ENCODE assay signal across 8 mouse cellular contexts in the genomic region with DNA sequence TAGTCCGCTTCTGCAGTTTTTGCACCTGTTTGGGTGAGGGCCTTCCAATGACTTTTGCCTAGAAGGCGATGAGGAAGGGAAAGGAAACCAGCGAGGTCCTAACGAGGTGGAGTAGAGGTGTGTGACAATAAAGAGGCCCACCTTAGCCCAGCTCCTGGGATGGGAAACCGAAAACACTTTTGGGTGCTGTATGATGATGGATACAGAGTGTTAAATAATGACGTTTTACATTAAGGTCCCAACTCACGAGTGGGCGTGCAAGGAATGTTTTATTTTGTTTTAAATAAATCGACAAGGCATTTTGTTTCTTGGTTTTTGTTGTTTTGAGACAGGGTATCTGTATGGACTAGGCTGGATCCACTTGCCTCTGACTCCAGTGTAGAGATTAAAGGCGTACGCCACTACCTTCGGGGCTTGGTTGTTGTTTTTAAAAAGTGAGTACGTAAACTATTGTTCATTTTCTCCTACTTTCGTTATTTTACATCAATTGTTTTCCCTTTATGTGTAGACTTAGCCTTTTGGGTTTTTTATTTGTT. TPM values are rescaled to one million over a fixed set of nuclear protein-coding genes. Genes with fewer than 3 reads are reported as not detected.
DNase-seq lines count a peak whose midpoint lies in the region; ATAC-seq and TF ChIP-seq lines count a peak whose summit lies in the region.

No protein-coding gene starts in this region.

- peak overlapping the region; percentile 90 for H3K4me3 ChIP-seq in gastrocnemius, adult 2 months
- H3K4me3 ChIP-seq in CH12.LX (replicated peaks in 1 of 3; ENCODE audit: low read depth in 2 of 3, low read length in 2 of 3, poor library complexity in 1 of 3): peak overlapping the region; percentile 66 to 84 (median 78)
- H3K4me3 ChIP-seq in forebrain, embryonic 14.5 days (ENCODE audit: low read depth, low read length): peak overlapping the region; percentile 54
- peak overlapping the region; percentile 76 for H3K4me3 ChIP-seq in liver, embryonic 16.5 days (ENCODE audit: low read depth, low read length)

- H3K4me1 ChIP-seq in CH12.LX (ENCODE audit: control insufficient read depth in 1 of 2, insufficient read depth in 2 of 2): peaks cover 5 to 26% of the 10 kb centered on the region in 2 experiments; a peak in 3 of 4 replicates
- peaks cover 9% of the 10 kb centered on the region; the same call in 1 of the 2 replicates for H3K4me1 ChIP-seq in forebrain, embryonic 14.5 days (ENCODE audit: control insufficient read depth, insufficient read depth, low read length)
- peaks cover 13% of the 10 kb centered on the region for H3K4me1 ChIP-seq in liver, embryonic 16.5 days (ENCODE audit: control insufficient read depth, low read depth, low read length)

- peak overlapping the region; percentile 68; the same call in 1 of the 2 replicates for H3K9ac ChIP-seq in CH12.LX (ENCODE audit: insufficient read depth, low read depth)
- H3K9ac ChIP-seq in forebrain, embryonic 14.5 days (ENCODE audit: low read length): peak overlapping the region; percentile 67
- peak overlapping the region; percentile 26; the same call in 1 of the 2 replicates for H3K9ac ChIP-seq in liver, embryonic 16.5 days (ENCODE audit: low read depth, low read length)

- TF ChIP-seq RAD21 in CH12.LX (IDR thresholded peaks at IDR 0.05; ENCODE audit: low read depth, low read length): no peak

- in situ Hi-C loops in CH12.LX (cut with MboI; ENCODE audit: low pct_ligation_motif_present, low pct_unique_long_range_greater_than_20kb, low sequenced_read_pairs): no loop called here

- WGBS in forebrain, embryonic 14.5 days: 47% methylated on average over 14 of the region's 14 CpGs
- WGBS in liver, embryonic 16.5 days (ENCODE audit: insufficient replicate concordance): 39% methylated on average over 14 of the region's 14 CpGs

- intact Hi-C loops in gastrocnemius, adult 2 months (cut with DNase I): no loop called here

- peak overlapping the region; percentile 91 for H3K27ac ChIP-seq in gastrocnemius, adult 2 months
- H3K27ac ChIP-seq in CH12.LX (ENCODE audit: insufficient read depth, low read depth): no peak overlapping the region
- 0 out of 2 replicates have a peak overlapping the region, but pooled peaks have one; percentile 86 for H3K27ac ChIP-seq in forebrain, embryonic 14.5 days (ENCODE audit: low read depth, low read length)
- H3K27ac ChIP-seq in liver, embryonic 16.5 days (ENCODE audit: low read length): no peak overlapping the region

- ATAC-seq in forebrain, embryonic 14.5 days: peak; percentile 19
- no peak for ATAC-seq in liver, embryonic 16.5 days (ENCODE audit: low read depth)
- ATAC-seq in erythroid progenitor cell, adult 5-6 weeks (replicated peaks; ENCODE audit: low FRiP score, poor library complexity, severe bottlenecking): no peak; the same call in 1 of the 2 replicates

- peak overlapping the region; percentile 82 for H3K4me2 ChIP-seq in CH12.LX (ENCODE audit: insufficient read depth, low read depth, poor library complexity, severe bottlenecking)
- H3K4me2 ChIP-seq in forebrain, embryonic 14.5 days (ENCODE audit: low read length): peak overlapping the region; percentile 86
- H3K4me2 ChIP-seq in liver, embryonic 16.5 days (ENCODE audit: low read depth, low read length): peak overlapping the region; percentile 94

- TF ChIP-seq POLR2A in CH12.LX (IDR thresholded peaks at IDR 0.05; ENCODE audit: low read depth, low read length): peak; percentile 47

- TF ChIP-seq CTCF in gastrocnemius, adult 2 months (IDR thresholded peaks at IDR 0.05): no peak
- no peak for TF ChIP-seq CTCF in CH12.LX (conservative IDR thresholded peaks at IDR 0.05 in 1 of 2, IDR thresholded peaks at IDR 0.05 in 1 of 2; ENCODE audit: low read depth in 2 of 2, low read length in 2 of 2)

- H3K9me3 ChIP-seq in CH12.LX (replicated peaks; ENCODE audit: low read length): no peaks in the 10 kb centered on the region
- no peaks in the 10 kb centered on the region for H3K9me3 ChIP-seq in forebrain, embryonic 14.5 days (replicated peaks; ENCODE audit: control insufficient read depth, low read length)
- no peaks in the 10 kb centered on the region for H3K9me3 ChIP-seq in liver, embryonic 16.5 days (replicated peaks; ENCODE audit: control insufficient read depth, low read length)

- no peak for DNase-seq in gastrocnemius, adult 2 months
- no peak for DNase-seq in gastrocnemius, adult 8-10 months (ENCODE audit: low spot score in 2 of 2)
- DNase-seq in CH12.LX (ENCODE audit: extremely low read depth): no peak
- no peak for DNase-seq in forebrain, embryonic 14.5 days (ENCODE audit: low spot score)
- no peak for DNase-seq in embryo, embryonic 9.5 days (ENCODE audit: extremely low spot score)
- DNase-seq in retina, embryonic 14.5 days (ENCODE audit: low spot score): no peak

- H3K27me3 ChIP-seq in CH12.LX (replicated peaks): no peaks in the 10 kb centered on the region
- H3K27me3 ChIP-seq in forebrain, embryonic 14.5 days (replicated peaks; ENCODE audit: control insufficient read depth, insufficient read depth, low read length): no peaks in the 10 kb centered on the region
- no peaks in the 10 kb centered on the region for H3K27me3 ChIP-seq in liver, embryonic 16.5 days (ENCODE audit: control insufficient read depth, insufficient read depth, low read depth, low read length)

- peaks cover 0 to 11% of the 10 kb centered on the region in 2 experiments for H3K36me3 ChIP-seq in CH12.LX (replicated peaks in 1 of 2; ENCODE audit: control insufficient read depth in 1 of 2, insufficient read depth in 1 of 2, low read length in 1 of 2)
- no peaks in the 10 kb centered on the region; the same call in 1 of the 2 replicates for H3K36me3 ChIP-seq in forebrain, embryonic 14.5 days (ENCODE audit: control insufficient read depth, insufficient read depth, low read length)
- H3K36me3 ChIP-seq in liver, embryonic 16.5 days (ENCODE audit: control insufficient read depth, insufficient read depth): no peaks in the 10 kb centered on the region

- dilution Hi-C loops in CH12.LX (cut with MboI; ENCODE audit: extremely low pct_ligation_motif_present, extremely low pct_unique_long_range_greater_than_20kb, low sequenced_read_pairs): no loop called here

- TF ChIP-seq EP300 in CH12.LX (IDR thresholded peaks at IDR 0.05; ENCODE audit: low read length): no peak

- peaks cover 8% of the 10 kb centered on the region for H3K79me2 ChIP-seq in CH12.LX (replicated peaks; ENCODE audit: control insufficient read depth, extremely low read depth, insufficient read depth, poor library complexity, severe bottlenecking)

RNA-seq across cellular contexts. Expression of gene Dcps, which starts 0.3 kb away (rescaled TPM):
- 1 to 10 TPM; 7.7 to 8.4 TPM for total RNA-seq in gastrocnemius, adult 2 months (2021)
- total RNA-seq in gastrocnemius, adult 8-10 months (2022): 1 to 10 TPM; 7.0 to 9.5 (median 8.7) TPM
- total RNA-seq in CH12.LX (2012; rRNA removed): 64.3 and 70.1 TPM in 2 replicates
- 113 TPM in 2 replicates for total RNA-seq in CH12.LX (2014; rRNA removed)
- polyA plus RNA-seq in CH12.LX (2012; ENCODE audit: insufficient read length, low read depth): 94.3 and 102 TPM in 2 replicates
- 93.2 and 94.8 TPM in 2 replicates for polyA plus RNA-seq in forebrain, embryonic 14.5 days (2014; fragmentation: Nextera tagmentation; extraction: Ambion mirVana)
- polyA plus RNA-seq in liver, embryonic 16.5 days (2015; fragmentation: Nextera tagmentation; extraction: Ambion mirVana): 43.4 and 44.2 TPM in 2 replicates
- total RNA-seq in erythroid progenitor cell, adult 5-6 weeks (2015; ENCODE audit: low replicate concordance): 5.4 and 17.3 TPM in 2 replicates
- total RNA-seq in erythroid progenitor cell, adult 5-6 weeks (2017; ENCODE audit: low replicate concordance): 10.3 and 18.7 TPM in 2 replicates

RNA-seq across cellular contexts. Expression of gene Srpr, which starts 23.8 kb away (rescaled TPM):
- total RNA-seq in gastrocnemius, adult 2 months (2021): 100 to 1,000 TPM; 222 to 262 TPM
- 100 to 1,000 TPM; 236 to 272 (median 254) TPM for total RNA-seq in gastrocnemius, adult 8-10 months (2022)
- total RNA-seq in CH12.LX (2012; rRNA removed): 40.1 and 50.7 TPM in 2 replicates
- total RNA-seq in CH12.LX (2014; rRNA removed): 33.0 and 38.2 TPM in 2 replicates
- polyA plus RNA-seq in CH12.LX (2012; ENCODE audit: insufficient read length, low read depth): 95.0 and 99.2 TPM in 2 replicates
- 55.1 and 59.0 TPM in 2 replicates for polyA plus RNA-seq in forebrain, embryonic 14.5 days (2014; fragmentation: Nextera tagmentation; extraction: Ambion mirVana)
- polyA plus RNA-seq in liver, embryonic 16.5 days (2015; fragmentation: Nextera tagmentation; extraction: Ambion mirVana): 48.2 and 51.5 TPM in 2 replicates
- 34.2 and 48.6 TPM in 2 replicates for total RNA-seq in erythroid progenitor cell, adult 5-6 weeks (2015; ENCODE audit: low replicate concordance)
- total RNA-seq in erythroid progenitor cell, adult 5-6 weeks (2017; ENCODE audit: low replicate concordance): 32.9 and 66.9 TPM in 2 replicates

RNA-seq across cellular contexts. Expression of gene Tirap, which starts 23.9 kb away (rescaled TPM):
- 10 to 100 TPM; 29.1 to 42.0 TPM for total RNA-seq in gastrocnemius, adult 2 months (2021)
- total RNA-seq in gastrocnemius, adult 8-10 months (2022): 10 to 100 TPM; 28.0 to 30.7 (median 29.9) TPM
- 10.5 and 11.8 TPM in 2 replicates for total RNA-seq in CH12.LX (2012; rRNA removed)
- 14.2 and 18.0 TPM in 2 replicates for total RNA-seq in CH12.LX (2014; rRNA removed)
- polyA plus RNA-seq in CH12.LX (2012; ENCODE audit: insufficient read length, low read depth): 15.6 and 18.7 TPM in 2 replicates
- polyA plus RNA-seq in forebrain, embryonic 14.5 days (2014; fragmentation: Nextera tagmentation; extraction: Ambion mirVana): 3.5 and 3.7 TPM in 2 replicates
- 7.2 and 8.5 TPM in 2 replicates for polyA plus RNA-seq in liver, embryonic 16.5 days (2015; fragmentation: Nextera tagmentation; extraction: Ambion mirVana)
- total RNA-seq in erythroid progenitor cell, adult 5-6 weeks (2015; ENCODE audit: low replicate concordance): 2.5 and 4.0 TPM in 2 replicates
- 0.83 and 1.2 TPM in 2 replicates for total RNA-seq in erythroid progenitor cell, adult 5-6 weeks (2017; ENCODE audit: low replicate concordance)

RNA-seq across cellular contexts. Expression of gene Foxred1, which starts 34.7 kb away (rescaled TPM):
- total RNA-seq in gastrocnemius, adult 2 months (2021): 10 to 100 TPM; 17.6 to 20.3 TPM
- 10 to 100 TPM; 15.7 to 18.4 (median 17.5) TPM for total RNA-seq in gastrocnemius, adult 8-10 months (2022)
- total RNA-seq in CH12.LX (2012; rRNA removed): 31.1 and 40.3 TPM in 2 replicates
- 69.1 and 70.0 TPM in 2 replicates for total RNA-seq in CH12.LX (2014; rRNA removed)
- polyA plus RNA-seq in CH12.LX (2012; ENCODE audit: insufficient read length, low read depth): 40.3 and 42.6 TPM in 2 replicates
- 24.9 and 27.8 TPM in 2 replicates for polyA plus RNA-seq in forebrain, embryonic 14.5 days (2014; fragmentation: Nextera tagmentation; extraction: Ambion mirVana)
- polyA plus RNA-seq in liver, embryonic 16.5 days (2015; fragmentation: Nextera tagmentation; extraction: Ambion mirVana): 20.2 and 20.5 TPM in 2 replicates
- 3.8 and 4.3 TPM in 2 replicates for total RNA-seq in erythroid progenitor cell, adult 5-6 weeks (2015; ENCODE audit: low replicate concordance)
- total RNA-seq in erythroid progenitor cell, adult 5-6 weeks (2017; ENCODE audit: low replicate concordance): 9.4 and 10.4 TPM in 2 replicates

RNA-seq across cellular contexts. Expression of gene St3gal4, which starts 57.1 kb away (rescaled TPM):
- total RNA-seq in gastrocnemius, adult 2 months (2021): 1 to 10 TPM; 4.2 to 4.3 TPM
- total RNA-seq in gastrocnemius, adult 8-10 months (2022): 1 to 10 TPM; 3.5 to 5.7 (median 4.4) TPM
- total RNA-seq in CH12.LX (2012; rRNA removed): 6.2 and 7.1 TPM in 2 replicates
- 8.8 and 10.8 TPM in 2 replicates for total RNA-seq in CH12.LX (2014; rRNA removed)
- polyA plus RNA-seq in CH12.LX (2012; ENCODE audit: insufficient read length, low read depth): 9.3 and 10.7 TPM in 2 replicates
- 10.1 and 12.3 TPM in 2 replicates for polyA plus RNA-seq in forebrain, embryonic 14.5 days (2014; fragmentation: Nextera tagmentation; extraction: Ambion mirVana)
- polyA plus RNA-seq in liver, embryonic 16.5 days (2015; fragmentation: Nextera tagmentation; extraction: Ambion mirVana): 21.7 and 22.3 TPM in 2 replicates
- 25.2 and 41.5 TPM in 2 replicates for total RNA-seq in erythroid progenitor cell, adult 5-6 weeks (2015; ENCODE audit: low replicate concordance)
- 35.2 and 37.9 TPM in 2 replicates for total RNA-seq in erythroid progenitor cell, adult 5-6 weeks (2017; ENCODE audit: low replicate concordance)

Comparison
In these comparisons a context has a peak if more than half of its experiments do, and no peak if none do; other contexts are left out.
1. H3K27ac ChIP-seq: peak in gastrocnemius, adult 2 months (single experiment) and forebrain, embryonic 14.5 days (single experiment); none in CH12.LX (single experiment) and liver, embryonic 16.5 days (single experiment).
2. Peak in every context shown above with its lines, with median percentiles within 50 percentile points of each other: H3K4me3 ChIP-seq, H3K4me2 ChIP-seq and H3K9ac ChIP-seq.